Mouse (Mus musculus): Measurements from ENCODE around the gene 1700020D05Rik.

GRCm38 (mm10) chr19:5529325-5530137 lies 25.9 kb upstream of the 1700020D05Rik start:
- peak; percentile 99 for TF ChIP-seq CTCF (IDR thresholded peaks at IDR 0.05; ENCODE audit: control insufficient read depth, insufficient read depth, insufficient read length)
- no peak for TF ChIP-seq CEBPB (IDR thresholded peaks at IDR 0.05; ENCODE audit: low read depth)
- no peak for TF ChIP-seq USF1 (IDR thresholded peaks at IDR 0.05; ENCODE audit: low read depth)
- no peak for TF ChIP-seq MYOG (IDR thresholded peaks at IDR 0.05; ENCODE audit: control insufficient read depth, extremely low read depth, insufficient read length)
- TF ChIP-seq MYOD1 (IDR thresholded peaks at IDR 0.05; ENCODE audit: control insufficient read depth, insufficient read length, low read depth) = peak; percentile 30
- TF ChIP-seq MAX (IDR thresholded peaks at IDR 0.05) = no peak
